Mouse (Mus musculus) hindbrain, embryonic 16.5 days (tissue): ENCODE results near the gene Tnr. TPM values are rescaled to one million over a fixed set of nuclear protein-coding genes. Genes with fewer than 3 reads are reported as not detected.
A peak's percentile ranks its signal among the peaks of the same experiment; 100 is the strongest.

Experiments
- ATAC-seq: fragments of 200-750 bp; cut with Nextera tagmentation; 2 replicates; pipeline ENCODE4 v1.8.0; 2017; ENCODE audit warnings: moderate TSS enrichment, moderate library complexity
- H3K27ac ChIP-seq: fragments of 300-500 bp; sonication (generic); 2 replicates; pipeline ENCODE4 v1.5.1; 2014; ENCODE audit warnings: low read depth, mild to moderate bottlenecking, control low read depth, low read length, moderate library complexity
- H3K27me3 ChIP-seq: fragments of 300-500 bp; sonication (generic); replicated peaks from 2 replicates; pipeline ENCODE4 v1.6.1; 2014; ENCODE audit warnings: low read length; ENCODE audit not compliant: control insufficient read depth, insufficient read depth
- H3K36me3 ChIP-seq: fragments of 300-500 bp; sonication (generic); 2 replicates; pipeline ENCODE4 v1.6.1; 2014; ENCODE audit warnings: mild to moderate bottlenecking, low read length, moderate library complexity, mixed read lengths; ENCODE audit not compliant: control insufficient read depth, insufficient read depth
- H3K4me1 ChIP-seq: fragments of 300-500 bp; sonication (generic); 2 replicates; pipeline ENCODE4 v1.6.1; 2014; ENCODE audit warnings: low read depth, low read length; ENCODE audit not compliant: control insufficient read depth, insufficient read depth
- H3K4me2 ChIP-seq: fragments of 300-500 bp; sonication (generic); 2 replicates; pipeline ENCODE4 v1.6.1; 2014; ENCODE audit warnings: mild to moderate bottlenecking, low read length, control low read depth, moderate library complexity
- H3K4me3 ChIP-seq: fragments of 300-500 bp; sonication (generic); 2 replicates; pipeline ENCODE4 v1.5.1; 2014; ENCODE audit warnings: mild to moderate bottlenecking, low read length, control low read depth, moderate library complexity
- H3K9ac ChIP-seq: fragments of 300-500 bp; sonication (generic); 2 replicates; pipeline ENCODE4 v1.6.1; 2014; ENCODE audit warnings: low read depth, mild to moderate bottlenecking, control low read depth, low read length, moderate library complexity
- H3K9me3 ChIP-seq: fragments of 300-500 bp; sonication (generic); 2 replicates; pipeline ENCODE4 v1.6.1; 2014; ENCODE audit warnings: mild to moderate bottlenecking, low read length, moderate library complexity; ENCODE audit not compliant: control insufficient read depth
- WGBS: fragments of 180-500 bp; shearing (Covaris S2); extraction: QIAGEN DNeasy Blood & Tissue Kit; methylation state at CpG from one replicate; pipeline ENCODE4 v1.1.7; 2014; 5-methylcytosine and 5-hydroxymethylcytosine counted together
- polyA plus RNA-seq: library from polyadenylated mRNA; unstranded; fragments of >200 nt; fragmentation: Nextera tagmentation; extraction: Ambion mirVana; gene quantifications from 2 replicates; pipeline ENCODE4 v1.2.1, GENCODE M21; 2015

Gene Tnr
- polyA plus RNA-seq, 1 experiment from 2014 or later = 5.6 TPM

GRCm38 (mm10) chr1:159613561-159613960 lies 90.0 kb downstream of the Tnr start:
- Histone ChIP-seq H3K4me3 (no peak overlapping the region), H3K9me3 (no peaks in the 10 kb centered on the region), H3K4me1 (peaks cover 14% of the 10 kb centered on the region), H3K4me2 (no peak overlapping the region), H3K9ac (no peak overlapping the region), H3K27ac (no peak overlapping the region; the same call in 1 of the 2 replicates), H3K27me3 (no peaks in the 10 kb centered on the region), H3K36me3 (no peaks in the 10 kb centered on the region)
- no peak for ATAC-seq
- WGBS = 87% methylated on average over 4 of the region's 4 CpGs

- H3K4me3 ChIP-seq = no peak overlapping the region
- H3K4me1 ChIP-seq = peaks cover 14% of the 10 kb centered on the region
- no peak overlapping the region; the same call in 1 of the 2 replicates for H3K27ac ChIP-seq
- peak; percentile 58; the same call in 1 of the 2 replicates for ATAC-seq
- no peak overlapping the region for H3K9ac ChIP-seq
- H3K4me2 ChIP-seq = peak overlapping the region; percentile 42; the same call in 1 of the 2 replicates
- WGBS = 79% methylated on average over 6 of the region's 6 CpGs
- H3K9me3 ChIP-seq = no peaks in the 10 kb centered on the region
- H3K27me3 ChIP-seq = no peaks in the 10 kb centered on the region
- H3K36me3 ChIP-seq = no peaks in the 10 kb centered on the region
Observed at GRCm38 (mm10) chr1:159614062-159614601, 90.6 kb downstream of the Tnr start.

GRCm38 (mm10) chr1:159614644-159615431 lies 91.3 kb downstream of the Tnr start:
- Histone ChIP-seq H3K4me3 (peak overlapping the region; percentile 9), H3K4me2 (peak overlapping the region; percentile 42), H3K4me1 (peaks cover 14% of the 10 kb centered on the region), H3K27ac (peak overlapping the region; percentile 74), H3K9ac (peak overlapping the region; percentile 20; the same call in 1 of the 2 replicates), H3K27me3 (no peaks in the 10 kb centered on the region), H3K36me3 (no peaks in the 10 kb centered on the region), H3K9me3 (no peaks in the 10 kb centered on the region)
- 28% methylated on average over 16 of the region's 16 CpGs for WGBS
- peak; percentile 81 for ATAC-seq

GRCm38 (mm10) chr1:159615686-159616085 lies 92.1 kb downstream of the Tnr start:
- Histone ChIP-seq H3K9me3 (no peaks in the 10 kb centered on the region), H3K27ac (no peak overlapping the region; the same call in 1 of the 2 replicates), H3K36me3 (no peaks in the 10 kb centered on the region), H3K4me2 (no peak overlapping the region), H3K4me1 (peaks cover 14% of the 10 kb centered on the region), H3K9ac (no peak overlapping the region), H3K27me3 (no peaks in the 10 kb centered on the region), H3K4me3 (no peak overlapping the region)
- no peak for ATAC-seq
- WGBS = 34% methylated on average over 4 of the region's 4 CpGs

- H3K4me3 ChIP-seq = no peak overlapping the region
- 0 out of 2 replicates have a peak, but pooled peaks have one; percentile 40 for ATAC-seq
- no peak overlapping the region for H3K27ac ChIP-seq
- H3K9me3 ChIP-seq = no peaks in the 10 kb centered on the region
- no peak overlapping the region for H3K4me2 ChIP-seq
- H3K9ac ChIP-seq = no peak overlapping the region
- H3K4me1 ChIP-seq = peaks cover 14% of the 10 kb centered on the region
- 60% methylated on average over 2 of the region's 2 CpGs for WGBS
- no peaks in the 10 kb centered on the region for H3K27me3 ChIP-seq
- H3K36me3 ChIP-seq = no peaks in the 10 kb centered on the region
Observed at GRCm38 (mm10) chr1:159619205-159619604, 95.6 kb downstream of the Tnr start.

- Histone ChIP-seq H3K27ac (no peak overlapping the region), H3K27me3 (no peaks in the 10 kb centered on the region), H3K9ac (no peak overlapping the region), H3K36me3 (no peaks in the 10 kb centered on the region), H3K4me2 (no peak overlapping the region), H3K4me1 (no peaks in the 10 kb centered on the region; the same call in 1 of the 2 replicates), H3K4me3 (no peak overlapping the region), H3K9me3 (no peaks in the 10 kb centered on the region)
- ATAC-seq = no peak
- WGBS = 69% methylated on average over 1 of the region's 1 CpGs
Observed at GRCm38 (mm10) chr1:159621321-159621720, 97.8 kb downstream of the Tnr start.

- Histone ChIP-seq H3K27me3 (no peaks in the 10 kb centered on the region), H3K4me1 (no peaks in the 10 kb centered on the region; the same call in 1 of the 2 replicates), H3K9me3 (no peaks in the 10 kb centered on the region), H3K36me3 (no peaks in the 10 kb centered on the region), H3K9ac (no peak overlapping the region), H3K4me2 (no peak overlapping the region), H3K27ac (no peak overlapping the region), H3K4me3 (no peak overlapping the region)
- 81% methylated on average over 3 of the region's 3 CpGs for WGBS
- ATAC-seq = no peak
Observed at GRCm38 (mm10) chr1:159629119-159629518, 105.5 kb downstream of the Tnr start.

- H3K4me3 ChIP-seq = no peak overlapping the region
- H3K9me3 ChIP-seq = no peaks in the 10 kb centered on the region
- H3K27ac ChIP-seq = no peak overlapping the region
- H3K36me3 ChIP-seq = no peaks in the 10 kb centered on the region
- H3K9ac ChIP-seq = no peak overlapping the region
- no peaks in the 10 kb centered on the region; the same call in 1 of the 2 replicates for H3K4me1 ChIP-seq
- H3K27me3 ChIP-seq = no peaks in the 10 kb centered on the region
- WGBS = 48% methylated on average over 5 of the region's 5 CpGs
- H3K4me2 ChIP-seq = no peak overlapping the region
- ATAC-seq = no peak
Observed at GRCm38 (mm10) chr1:159629822-159630589, 106.4 kb downstream of the Tnr start.

GRCm38 (mm10) chr1:159632558-159632957 lies 109.0 kb downstream of the Tnr start:
- no peak for ATAC-seq
- no peaks in the 10 kb centered on the region for H3K9me3 ChIP-seq

More at GRCm38 (mm10) chr1:159632558-159632957, 109.0 kb downstream of the Tnr start:
- H3K27ac ChIP-seq = no peak overlapping the region
- H3K4me1 ChIP-seq = no peaks in the 10 kb centered on the region; the same call in 1 of the 2 replicates
- H3K9ac ChIP-seq = no peak overlapping the region
- H3K27me3 ChIP-seq = no peaks in the 10 kb centered on the region
- H3K36me3 ChIP-seq = no peaks in the 10 kb centered on the region
- 68% methylated on average over 3 of the region's 3 CpGs for WGBS
- H3K4me2 ChIP-seq = no peak overlapping the region
- no peak overlapping the region for H3K4me3 ChIP-seq
